Mouse (Mus musculus) midbrain, embryonic 13.5 days (tissue): Measurements from ENCODE around the gene Abcf1. TPM values are rescaled to one million over a fixed set of nuclear protein-coding genes. Genes with fewer than 3 reads are reported as not detected.

Experiments used
- ATAC-seq: fragments of 200-750 bp; cut with Nextera tagmentation; 2 replicates; pipeline ENCODE4 v1.8.0; 2017; ENCODE audit warnings: mild to moderate bottlenecking, moderate TSS enrichment, moderate library complexity
- H3K27ac ChIP-seq: fragments of 300-500 bp; sonication (generic); 2 replicates; pipeline ENCODE4 v1.5.1; 2015; ENCODE audit warnings: inconsistent platforms, mild to moderate bottlenecking, moderate library complexity
- H3K27me3 ChIP-seq: fragments of 300-500 bp; sonication (generic); 2 replicates; pipeline ENCODE4 v1.6.1; 2015; ENCODE audit warnings: mild to moderate bottlenecking, inconsistent platforms
- H3K36me3 ChIP-seq: fragments of 300-500 bp; sonication (generic); 2 replicates; pipeline ENCODE4 v1.6.1; 2015; ENCODE audit warnings: mild to moderate bottlenecking, inconsistent platforms
- H3K4me1 ChIP-seq: fragments of 300-500 bp; sonication (generic); replicated peaks from 2 replicates; pipeline ENCODE4 v1.6.1; 2015; ENCODE audit warnings: inconsistent platforms
- H3K4me2 ChIP-seq: fragments of 300-500 bp; sonication (generic); replicated peaks from 2 replicates; pipeline ENCODE4 v1.6.1; 2015; ENCODE audit warnings: moderate library complexity, mild to moderate bottlenecking, inconsistent platforms
- H3K4me3 ChIP-seq: fragments of 300-500 bp; sonication (generic); replicated peaks from 2 replicates; pipeline ENCODE4 v1.5.1; 2015; ENCODE audit warnings: mild to moderate bottlenecking, inconsistent platforms
- H3K9ac ChIP-seq: fragments of 300-500 bp; sonication (generic); replicated peaks from 2 replicates; pipeline ENCODE4 v1.6.1; 2015; ENCODE audit warnings: mild to moderate bottlenecking, inconsistent platforms
- H3K9me3 ChIP-seq: fragments of 300-500 bp; sonication (generic); 2 replicates; pipeline ENCODE4 v1.6.1; 2016; ENCODE audit warnings: mild to moderate bottlenecking, inconsistent platforms
- WGBS: fragments of 180-500 bp; shearing (Covaris S2); methylation state at CpG from one replicate; pipeline ENCODE4 v1.1.7; 2015; 5-methylcytosine and 5-hydroxymethylcytosine counted together
- polyA plus RNA-seq: library from polyadenylated mRNA; unstranded; fragments of >200 nt; fragmentation: Nextera tagmentation; extraction: Ambion mirVana; gene quantifications from 2 replicates; pipeline ENCODE4 v1.2.1, GENCODE M21; 2015

Abcf1 gene
- polyA plus RNA-seq, 1 experiment from 2014 or later, result 112 TPM

- H3K9ac ChIP-seq, result no peak overlapping the region
- no peak overlapping the region for H3K4me2 ChIP-seq
- no peak overlapping the region for H3K4me3 ChIP-seq
- no peak for ATAC-seq
- H3K4me1 ChIP-seq, result no peaks in the 10 kb centered on the region
- H3K36me3 ChIP-seq, result peaks cover 75% of the 10 kb centered on the region
- H3K27ac ChIP-seq, result no peak overlapping the region
- H3K27me3 ChIP-seq, result no peaks in the 10 kb centered on the region
- WGBS, result 95% methylated on average over 2 of the region's 2 CpGs
- no peaks in the 10 kb centered on the region for H3K9me3 ChIP-seq
These were observed 40.0 kb downstream of the Abcf1 start for GRCm38 (mm10) chr17:35929534-35929933.

GRCm38 (mm10) chr17:35927471-35927870, 42.1 kb downstream of the Abcf1 start:
- H3K9me3 ChIP-seq, result no peaks in the 10 kb centered on the region
- no peak for ATAC-seq
- no peaks in the 10 kb centered on the region for H3K27me3 ChIP-seq
- H3K27ac ChIP-seq, result no peak overlapping the region
- H3K9ac ChIP-seq, result no peak overlapping the region
- H3K4me3 ChIP-seq, result no peak overlapping the region
- peaks cover 86% of the 10 kb centered on the region for H3K36me3 ChIP-seq
- 86% methylated on average over 1 of the region's 1 CpGs for WGBS
- H3K4me1 ChIP-seq, result peaks cover 5% of the 10 kb centered on the region; the same call in 1 of the 2 replicates
- no peak overlapping the region for H3K4me2 ChIP-seq

GRCm38 (mm10) chr17:35923281-35923680, 46.3 kb downstream of the Abcf1 start:
- 96% methylated on average over 4 of the region's 4 CpGs for WGBS
- Histone ChIP-seq H3K9me3 (no peaks in the 10 kb centered on the region), H3K4me1 (peaks cover 37% of the 10 kb centered on the region), H3K9ac (no peak overlapping the region), H3K4me2 (no peak overlapping the region), H3K27me3 (no peaks in the 10 kb centered on the region), H3K4me3 (no peak overlapping the region), H3K36me3 (peaks cover 50% of the 10 kb centered on the region), H3K27ac (no peak overlapping the region)
- no peak for ATAC-seq

- Histone ChIP-seq H3K4me1 (peaks cover 37% of the 10 kb centered on the region), H3K4me2 (no peak overlapping the region), H3K4me3 (no peak overlapping the region), H3K36me3 (peaks cover 43% of the 10 kb centered on the region), H3K9ac (no peak overlapping the region), H3K9me3 (no peaks in the 10 kb centered on the region), H3K27me3 (no peaks in the 10 kb centered on the region), H3K27ac (peak overlapping the region; percentile 12; the same call in 1 of the 2 replicates)
- WGBS, result 88% methylated on average over 3 of the region's 3 CpGs
- ATAC-seq, result no peak
These were observed 47.0 kb downstream of the Abcf1 start for GRCm38 (mm10) chr17:35922566-35922965.

DNA sequence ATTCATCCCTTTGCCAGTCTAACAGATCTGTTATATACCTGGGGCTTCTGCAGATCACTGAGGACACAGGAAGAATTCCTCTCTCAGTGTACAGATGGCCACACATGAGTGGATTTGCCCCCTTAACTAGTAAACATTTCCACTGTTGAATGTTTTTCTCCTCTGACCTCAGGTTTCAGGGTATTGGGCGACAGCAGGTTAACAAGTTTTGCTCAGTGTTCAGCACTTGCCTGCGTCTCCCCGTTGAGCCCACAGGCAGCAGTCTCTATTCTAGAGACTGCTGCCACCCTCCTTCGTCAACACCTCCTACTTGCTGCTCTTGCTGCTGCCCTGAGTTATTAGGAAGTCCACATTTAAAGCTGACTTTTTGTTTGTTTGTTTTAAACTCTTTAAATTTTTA, 47.9 kb downstream of the Abcf1 start:
- Histone ChIP-seq H3K27ac (peak overlapping the region; percentile 37), H3K27me3 (no peaks in the 10 kb centered on the region), H3K9me3 (no peaks in the 10 kb centered on the region), H3K4me2 (no peak overlapping the region), H3K36me3 (peaks cover 36% of the 10 kb centered on the region), H3K9ac (no peak overlapping the region), H3K4me1 (peaks cover 37% of the 10 kb centered on the region), H3K4me3 (no peak overlapping the region)
- WGBS, result 87% methylated on average over 4 of the region's 4 CpGs
- no peak for ATAC-seq

DNA sequence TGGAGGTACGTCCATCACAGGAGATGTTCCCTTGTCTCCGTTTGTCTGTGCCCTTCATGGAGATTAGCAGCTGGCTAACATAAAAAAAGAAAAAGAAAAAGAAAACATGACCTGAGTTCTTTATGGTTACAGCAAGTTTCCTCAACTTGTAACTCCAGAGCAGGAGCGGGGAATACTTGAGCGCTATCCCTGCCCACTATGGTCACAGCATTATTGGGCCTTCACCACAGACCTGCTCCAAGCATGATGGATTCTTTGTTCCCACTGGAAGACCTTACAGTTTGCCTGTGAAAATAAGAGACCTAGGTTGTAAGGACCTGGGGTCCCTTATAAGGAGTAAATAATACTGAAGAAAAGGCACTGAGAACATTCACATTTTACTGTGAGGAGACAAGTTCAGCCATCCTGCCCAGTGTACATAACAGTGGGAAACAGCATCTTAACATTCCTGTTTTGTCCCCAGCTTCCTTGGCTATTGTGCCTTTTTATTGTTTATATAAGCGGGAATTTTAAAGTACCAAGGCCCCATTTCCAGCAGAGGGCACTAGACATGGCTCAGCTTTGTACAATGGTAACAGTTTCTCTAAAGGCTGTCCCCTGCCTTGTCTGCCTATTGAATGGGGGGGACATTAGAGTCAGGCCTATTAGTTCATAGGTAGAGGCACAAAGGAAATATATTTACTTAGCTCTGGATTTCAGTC, 48.5 kb downstream of the Abcf1 start:
- no peak for ATAC-seq

DNA sequence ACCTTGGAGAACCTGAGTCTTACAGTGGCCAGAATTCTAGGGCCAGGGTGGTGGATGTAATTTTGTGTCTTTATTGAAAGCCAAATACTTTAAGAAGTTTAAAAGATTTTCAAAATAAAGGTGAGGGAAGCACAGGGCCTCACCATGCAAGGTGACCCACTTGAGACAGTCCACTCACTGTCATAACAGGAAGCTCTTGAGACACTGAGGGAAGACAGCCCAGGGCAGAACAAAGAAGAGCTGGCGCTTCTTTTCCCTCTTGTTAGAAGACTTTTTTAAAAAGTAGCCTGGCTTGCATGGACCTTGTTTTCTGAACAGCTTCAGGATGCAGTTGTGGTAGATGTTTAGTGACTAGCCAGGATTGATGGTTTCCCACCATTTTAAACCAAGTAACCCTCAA, 49.2 kb downstream of the Abcf1 start:
- peaks cover 23% of the 10 kb centered on the region for H3K36me3 ChIP-seq
- peak overlapping the region; percentile 78 for H3K4me3 ChIP-seq
- H3K9ac ChIP-seq, result peak overlapping the region; percentile 98
- H3K4me1 ChIP-seq, result peaks cover 43% of the 10 kb centered on the region
- peak overlapping the region; percentile 99 for H3K27ac ChIP-seq
- H3K27me3 ChIP-seq, result no peaks in the 10 kb centered on the region
- H3K9me3 ChIP-seq, result no peaks in the 10 kb centered on the region
- peak overlapping the region; percentile 84 for H3K4me2 ChIP-seq
- 72% methylated on average over 1 of the region's 1 CpGs for WGBS
- no peak for ATAC-seq

More for the DNA sequence above, 48.5 kb downstream of the Abcf1 start:
- H3K27me3 ChIP-seq, result no peaks in the 10 kb centered on the region
- peaks cover 37% of the 10 kb centered on the region for H3K4me1 ChIP-seq
- peak overlapping the region; percentile 99 for H3K27ac ChIP-seq
- peaks cover 29% of the 10 kb centered on the region for H3K36me3 ChIP-seq
- 70% methylated on average over 5 of the region's 5 CpGs for whole genome bisulfite sequencing
- peak overlapping the region; percentile 98; the same call in 1 of the 2 replicates for H3K9ac ChIP-seq
- H3K9me3 ChIP-seq, result no peaks in the 10 kb centered on the region
- H3K4me2 ChIP-seq, result peak overlapping the region; percentile 84
- H3K4me3 ChIP-seq, result peak overlapping the region; percentile 78; the same call in 1 of the 2 replicates

DNA sequence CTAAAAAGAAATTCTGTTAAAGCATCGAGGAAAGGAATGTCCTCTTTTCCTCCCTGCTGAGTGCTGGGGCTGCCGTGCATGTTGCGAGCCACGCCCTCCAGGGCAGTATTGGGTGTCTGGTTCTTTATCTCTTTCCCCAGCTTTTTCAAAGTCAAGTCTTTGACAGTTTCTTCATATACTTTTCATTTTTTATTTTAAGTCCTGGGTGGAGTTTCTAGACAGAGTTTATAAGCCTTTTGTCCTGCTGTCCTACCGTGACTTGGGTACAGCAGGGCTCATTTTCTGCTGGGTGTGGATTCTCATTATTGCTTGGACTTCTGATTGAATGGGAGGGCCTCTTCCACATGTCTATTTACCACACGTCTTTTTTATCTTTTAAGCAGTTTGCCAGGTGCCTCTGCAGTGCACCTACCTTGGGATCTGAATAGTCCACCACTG, 49.7 kb downstream of the Abcf1 start:
- Histone ChIP-seq H3K27ac (peak overlapping the region; percentile 99), H3K9me3 (no peaks in the 10 kb centered on the region), H3K9ac (peak overlapping the region; percentile 98), H3K4me3 (peak overlapping the region; percentile 78), H3K4me1 (peaks cover 48% of the 10 kb centered on the region), H3K36me3 (peaks cover 18% of the 10 kb centered on the region), H3K27me3 (no peaks in the 10 kb centered on the region), H3K4me2 (peak overlapping the region; percentile 84)
- 43% methylated on average over 6 of the region's 6 CpGs for WGBS
- ATAC-seq, result no peak

DNA sequence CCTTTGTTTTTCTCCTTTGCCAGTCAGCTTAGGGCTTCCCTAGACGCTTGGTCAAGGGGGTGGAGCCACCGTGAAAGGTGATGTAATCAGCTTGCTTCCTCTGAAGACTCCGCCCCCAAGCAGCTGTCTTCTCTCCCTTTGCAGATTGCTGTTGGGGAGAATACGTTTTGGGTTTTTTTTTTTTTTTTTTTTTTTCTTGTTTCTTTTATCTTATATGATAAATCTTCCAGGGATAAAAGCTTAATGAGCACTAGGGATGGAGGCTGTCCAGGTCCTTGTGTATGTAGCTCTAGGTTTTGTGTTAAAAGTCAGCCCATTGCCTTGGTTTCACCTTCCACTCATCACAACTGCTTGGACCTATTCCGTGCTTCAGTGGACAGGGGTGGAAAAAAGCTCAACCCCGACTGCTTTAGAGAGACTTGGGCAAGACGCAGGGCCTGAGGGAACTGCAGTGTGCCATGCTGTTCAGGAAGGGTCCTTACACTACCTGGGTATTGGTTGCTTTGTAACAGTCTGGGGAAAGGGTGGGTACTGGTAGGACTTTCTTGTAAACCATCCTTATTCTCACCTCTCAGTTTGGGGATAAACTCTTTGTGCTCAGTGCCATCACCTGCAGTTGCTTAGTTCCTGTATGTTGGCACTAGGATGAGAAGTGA, 50.4 kb downstream of the Abcf1 start:
- Histone ChIP-seq H3K36me3 (peaks cover 14% of the 10 kb centered on the region), H3K27me3 (no peaks in the 10 kb centered on the region), H3K4me1 (peaks cover 48% of the 10 kb centered on the region), H3K4me2 (peak overlapping the region; percentile 84), H3K9ac (peak overlapping the region; percentile 98), H3K27ac (peak overlapping the region; percentile 99), H3K9me3 (no peaks in the 10 kb centered on the region), H3K4me3 (peak overlapping the region; percentile 78)
- ATAC-seq, result peak; percentile 47
- WGBS, result 6% methylated on average over 7 of the region's 7 CpGs

GRCm38 (mm10) chr17:35918276-35919059, 51.1 kb downstream of the Abcf1 start:
- Histone ChIP-seq H3K4me1 (peaks cover 48% of the 10 kb centered on the region), H3K4me3 (peak overlapping the region; percentile 78), H3K4me2 (peak overlapping the region; percentile 84), H3K27me3 (no peaks in the 10 kb centered on the region), H3K36me3 (peaks cover 12% of the 10 kb centered on the region), H3K27ac (peak overlapping the region; percentile 99), H3K9me3 (no peaks in the 10 kb centered on the region), H3K9ac (peak overlapping the region; percentile 98)
- WGBS, result under 1% methylated on average over 11 of the region's 11 CpGs
- ATAC-seq, result no peak

GRCm38 (mm10) chr17:35917463-35918251, 51.9 kb downstream of the Abcf1 start:
- WGBS, result 0% methylated on average over 13 of the region's 13 CpGs
- H3K9ac ChIP-seq, result peak overlapping the region; percentile 98
- peaks cover 45% of the 10 kb centered on the region for H3K4me1 ChIP-seq
- no peaks in the 10 kb centered on the region for H3K27me3 ChIP-seq
- peaks cover 15% of the 10 kb centered on the region; the same call in 1 of the 2 replicates for H3K36me3 ChIP-seq
- no peaks in the 10 kb centered on the region for H3K9me3 ChIP-seq
- peak overlapping the region; percentile 99 for H3K27ac ChIP-seq
- ATAC-seq, result peak; percentile 12; the same call in 1 of the 2 replicates
- peak overlapping the region; percentile 78 for H3K4me3 ChIP-seq
- peak overlapping the region; percentile 84 for H3K4me2 ChIP-seq
